Mouse (Mus musculus) embryonic facial prominence, embryonic 15.5 days (tissue): Measurements from ENCODE around the gene Ccdc151. TPM values are rescaled to one million over a fixed set of nuclear protein-coding genes. Genes with fewer than 3 reads are reported as not detected.

Source experiments
- ATAC-seq: fragments of 200-750 bp; cut with Nextera tagmentation; 2 replicates; pipeline ENCODE4 v1.8.0; 2017; ENCODE audit warnings: low read depth, moderate TSS enrichment; ENCODE audit not compliant: insufficient number of reproducible peaks, low FRiP score, low TSS enrichment
- H3K27ac ChIP-seq: fragments of 300-500 bp; sonication (generic); replicated peaks from 2 replicates; pipeline ENCODE4 v1.5.1; 2015; ENCODE audit warnings: mild to moderate bottlenecking, inconsistent platforms
- H3K27me3 ChIP-seq: fragments of 300-500 bp; sonication (generic); 2 replicates; pipeline ENCODE4 v1.6.1; 2015; ENCODE audit warnings: inconsistent platforms
- H3K36me3 ChIP-seq: fragments of 300-500 bp; sonication (generic); 2 replicates; pipeline ENCODE4 v1.6.1; 2015; ENCODE audit warnings: mild to moderate bottlenecking, inconsistent platforms
- H3K4me1 ChIP-seq: fragments of 300-500 bp; sonication (generic); 2 replicates; pipeline ENCODE4 v1.6.1; 2015; ENCODE audit warnings: inconsistent platforms
- H3K4me2 ChIP-seq: fragments of 300-500 bp; sonication (generic); replicated peaks from 2 replicates; pipeline ENCODE4 v1.6.1; 2015; ENCODE audit warnings: mild to moderate bottlenecking, inconsistent platforms
- H3K4me3 ChIP-seq: fragments of 300-500 bp; sonication (generic); replicated peaks from 2 replicates; pipeline ENCODE4 v1.5.1; 2015; ENCODE audit warnings: mild to moderate bottlenecking, inconsistent platforms
- H3K9ac ChIP-seq: fragments of 300-500 bp; sonication (generic); 2 replicates; pipeline ENCODE4 v1.6.1; 2015; ENCODE audit warnings: inconsistent platforms
- H3K9me3 ChIP-seq: fragments of 300-500 bp; sonication (generic); replicated peaks from 2 replicates; pipeline ENCODE4 v1.6.1; 2016; ENCODE audit warnings: inconsistent platforms
- WGBS: fragments of 180-500 bp; shearing (Covaris S2); methylation state at CpG from one replicate; pipeline ENCODE4 v1.1.7; 2015; 5-methylcytosine and 5-hydroxymethylcytosine counted together
- polyA plus RNA-seq: library from polyadenylated mRNA; unstranded; fragments of >200 nt; fragmentation: Nextera tagmentation; extraction: Ambion mirVana; gene quantifications from 2 replicates; pipeline ENCODE4 v1.2.1, GENCODE M21; 2015

Ccdc151 gene
- polyA plus RNA-seq, 1 experiment from 2014 or later = 11.3 TPM

- Histone ChIP-seq H3K9me3 (no peaks in the 10 kb centered on the region), H3K4me3 (peak overlapping the region; percentile 85), H3K9ac (no peak overlapping the region), H3K4me1 (peaks cover 7% of the 10 kb centered on the region), H3K27me3 (peaks cover 10% of the 10 kb centered on the region), H3K4me2 (peak overlapping the region; percentile 63), H3K36me3 (no peaks in the 10 kb centered on the region), H3K27ac (peak overlapping the region; percentile 93; the same call in 1 of the 2 replicates)
- WGBS = 2% methylated on average over 18 of the region's 18 CpGs
- ATAC-seq = peak; percentile 50
Observed at GRCm38 (mm10) chr9:21955225-21955569, 47.2 kb downstream of the Ccdc151 start.

GRCm38 (mm10) chr9:21954635-21955034 is 47.8 kb downstream of the Ccdc151 start:
- Histone ChIP-seq H3K9me3 (no peaks in the 10 kb centered on the region), H3K9ac (no peak overlapping the region), H3K36me3 (no peaks in the 10 kb centered on the region), H3K4me1 (peaks cover 7% of the 10 kb centered on the region), H3K4me2 (0 out of 2 replicates have a peak overlapping the region, but pooled peaks have one; percentile 63), H3K27me3 (peaks cover 4% of the 10 kb centered on the region), H3K4me3 (no peak overlapping the region), H3K27ac (no peak overlapping the region)
- WGBS = 79% methylated on average over 3 of the region's 3 CpGs
- no peak for ATAC-seq

GRCm38 (mm10) chr9:21953600-21953999 is 48.8 kb downstream of the Ccdc151 start:
- Histone ChIP-seq H3K9ac (no peak overlapping the region), H3K27me3 (no peaks in the 10 kb centered on the region), H3K4me3 (no peak overlapping the region), H3K27ac (no peak overlapping the region), H3K36me3 (no peaks in the 10 kb centered on the region), H3K4me2 (no peak overlapping the region), H3K9me3 (no peaks in the 10 kb centered on the region), H3K4me1 (peaks cover 7% of the 10 kb centered on the region)
- 13% methylated on average over 3 of the region's 3 CpGs for WGBS
- no peak for ATAC-seq

GRCm38 (mm10) chr9:21951977-21952376 is 50.5 kb downstream of the Ccdc151 start:
- Histone ChIP-seq H3K4me3 (no peak overlapping the region), H3K9me3 (no peaks in the 10 kb centered on the region), H3K36me3 (no peaks in the 10 kb centered on the region), H3K27me3 (peaks cover 11% of the 10 kb centered on the region; the same call in 1 of the 2 replicates), H3K27ac (no peak overlapping the region), H3K9ac (no peak overlapping the region), H3K4me1 (peaks cover 7% of the 10 kb centered on the region), H3K4me2 (no peak overlapping the region)
- 78% methylated on average over 3 of the region's 3 CpGs for WGBS
- no peak for ATAC-seq

- Histone ChIP-seq H3K4me1 (no peaks in the 10 kb centered on the region), H3K27ac (no peak overlapping the region), H3K9ac (no peak overlapping the region), H3K4me2 (no peak overlapping the region), H3K4me3 (no peak overlapping the region), H3K36me3 (no peaks in the 10 kb centered on the region), H3K27me3 (peaks cover 13% of the 10 kb centered on the region; the same call in 1 of the 2 replicates), H3K9me3 (no peaks in the 10 kb centered on the region)
- WGBS = 16% methylated on average over 11 of the region's 11 CpGs
- ATAC-seq = no peak
Observed at GRCm38 (mm10) chr9:21950322-21950721, 52.1 kb downstream of the Ccdc151 start.

- WGBS = 62% methylated on average over 6 of the region's 6 CpGs
- H3K27ac ChIP-seq = no peak overlapping the region
- ATAC-seq = no peak
- H3K9ac ChIP-seq = no peak overlapping the region
- H3K9me3 ChIP-seq = no peaks in the 10 kb centered on the region
- peaks cover 5% of the 10 kb centered on the region; the same call in 1 of the 2 replicates for H3K4me1 ChIP-seq
- no peak overlapping the region for H3K4me2 ChIP-seq
- H3K27me3 ChIP-seq = peaks cover 15% of the 10 kb centered on the region; the same call in 1 of the 2 replicates
- no peak overlapping the region for H3K4me3 ChIP-seq
- no peaks in the 10 kb centered on the region for H3K36me3 ChIP-seq
Observed at GRCm38 (mm10) chr9:21948790-21949189, 53.6 kb downstream of the Ccdc151 start.

- H3K4me3 ChIP-seq = no peak overlapping the region
- H3K27ac ChIP-seq = no peak overlapping the region
- no peak overlapping the region for H3K4me2 ChIP-seq
- H3K36me3 ChIP-seq = no peaks in the 10 kb centered on the region
- ATAC-seq = no peak
- H3K9me3 ChIP-seq = no peaks in the 10 kb centered on the region
- WGBS = 54% methylated on average over 8 of the region's 8 CpGs
- no peak overlapping the region for H3K9ac ChIP-seq
- peaks cover 5% of the 10 kb centered on the region; the same call in 1 of the 2 replicates for H3K4me1 ChIP-seq
- peaks cover 20% of the 10 kb centered on the region; the same call in 1 of the 2 replicates for H3K27me3 ChIP-seq
Observed at GRCm38 (mm10) chr9:21948146-21948545, 54.3 kb downstream of the Ccdc151 start.

GRCm38 (mm10) chr9:21947540-21948130 is 54.8 kb downstream of the Ccdc151 start:
- Histone ChIP-seq H3K9me3 (no peaks in the 10 kb centered on the region), H3K36me3 (no peaks in the 10 kb centered on the region), H3K9ac (no peak overlapping the region), H3K4me2 (no peak overlapping the region), H3K4me1 (peaks cover 5% of the 10 kb centered on the region; the same call in 1 of the 2 replicates), H3K27ac (no peak overlapping the region), H3K4me3 (no peak overlapping the region), H3K27me3 (peaks cover 20% of the 10 kb centered on the region; the same call in 1 of the 2 replicates)
- no peak for ATAC-seq
- 8% methylated on average over 28 of the region's 28 CpGs for WGBS

- Histone ChIP-seq H3K9me3 (no peaks in the 10 kb centered on the region), H3K36me3 (0 out of 2 replicates have a peak, but pooled peaks cover 2% of the 10 kb centered on the region), H3K27me3 (peaks cover 20% of the 10 kb centered on the region; the same call in 1 of the 2 replicates), H3K9ac (no peak overlapping the region), H3K4me2 (no peak overlapping the region), H3K4me3 (no peak overlapping the region), H3K27ac (no peak overlapping the region), H3K4me1 (peaks cover 5% of the 10 kb centered on the region; the same call in 1 of the 2 replicates)
- 18% methylated on average over 23 of the region's 23 CpGs for WGBS
- ATAC-seq = no peak
Observed at GRCm38 (mm10) chr9:21944267-21944666, 58.2 kb downstream of the Ccdc151 start.

- Histone ChIP-seq H3K4me1 (peaks cover 5% of the 10 kb centered on the region; the same call in 1 of the 2 replicates), H3K4me2 (no peak overlapping the region), H3K9ac (no peak overlapping the region), H3K9me3 (no peaks in the 10 kb centered on the region), H3K36me3 (0 out of 2 replicates have a peak, but pooled peaks cover 2% of the 10 kb centered on the region), H3K27ac (no peak overlapping the region), H3K4me3 (no peak overlapping the region), H3K27me3 (peaks cover 20% of the 10 kb centered on the region; the same call in 1 of the 2 replicates)
- 49% methylated on average over 12 of the region's 12 CpGs for WGBS
- no peak for ATAC-seq
Observed at GRCm38 (mm10) chr9:21943638-21944037, 58.8 kb downstream of the Ccdc151 start.

- Histone ChIP-seq H3K27ac (no peak overlapping the region), H3K4me3 (no peak overlapping the region), H3K4me2 (no peak overlapping the region), H3K27me3 (peaks cover 16% of the 10 kb centered on the region; the same call in 1 of the 2 replicates), H3K36me3 (0 out of 2 replicates have a peak, but pooled peaks cover 2% of the 10 kb centered on the region), H3K9ac (no peak overlapping the region), H3K4me1 (peaks cover 7% of the 10 kb centered on the region), H3K9me3 (no peaks in the 10 kb centered on the region)
- ATAC-seq = no peak
- 73% methylated on average over 12 of the region's 12 CpGs for WGBS
Observed at GRCm38 (mm10) chr9:21943046-21943445, 59.4 kb downstream of the Ccdc151 start.
